Mouse (Mus musculus) embryo, embryonic 10 days (tissue): ENCODE data around the gene Snapc4.

ENCODE experiments used
- DNase-seq: peaks from one replicate; pipeline ENCODE4 v3.0.0-alpha.2; 2015; ENCODE audit warnings: low spot score

Snapc4 gene

GRCm38 (mm10) chr2:26314281-26315071 lies 66.0 kb downstream of the Snapc4 start:
- peak; percentile 82 for DNase-seq

- DNase-seq, result no peak
Observed at GRCm38 (mm10) chr2:26313394-26313793, 67.1 kb downstream of the Snapc4 start.

DNA sequence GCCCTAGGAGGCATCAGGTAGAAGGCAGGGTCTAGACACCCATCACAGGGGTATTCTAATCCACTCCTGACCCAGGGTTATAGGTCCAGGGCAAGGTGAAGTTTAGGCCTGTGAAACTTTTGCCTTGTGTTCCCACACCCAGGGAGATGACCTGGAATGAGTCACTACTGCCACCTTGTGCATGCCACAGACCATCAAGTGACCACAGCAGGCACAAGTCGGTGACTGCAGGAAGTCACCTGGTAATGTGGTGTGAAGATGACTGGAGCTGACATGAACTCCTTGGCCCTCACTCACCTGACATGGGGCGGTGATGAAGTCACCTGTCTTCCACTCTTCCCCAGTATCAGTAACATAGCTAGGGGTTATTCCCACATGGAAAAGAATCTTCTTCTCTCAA lies 67.6 kb downstream of the Snapc4 start:
- DNase-seq, result peak; percentile 17
